Mouse (Mus musculus) ovary, adult 18-20 months (tissue): ENCODE results near the gene C1qa.

Experiments used
- DNase-seq: peaks from one replicate; pipeline ENCODE4 v3.0.0; 2022; ENCODE audit warnings: low spot score, mixed read lengths

C1qa gene

GRCm38 (mm10) chr4:136899154-136899553 lies 551 bp upstream of the C1qa start:
- no peak for DNase-seq

- DNase-seq: no peak
Measured at GRCm38 (mm10) chr4:136898084-136898598, 462 bp downstream of the C1qa start.

GRCm38 (mm10) chr4:136896461-136896860 lies 2.1 kb downstream of the C1qa start:
- DNase-seq: no peak

- no peak for DNase-seq
Measured at GRCm38 (mm10) chr4:136895861-136896260, 2.7 kb downstream of the C1qa start.

GRCm38 (mm10) chr4:136894821-136895220 lies 3.8 kb downstream of the C1qa start:
- DNase-seq: no peak

GRCm38 (mm10) chr4:136893691-136894543 lies 4.7 kb downstream of the C1qa start:
- DNase-seq: no peak

GRCm38 (mm10) chr4:136892811-136893210 lies 5.8 kb downstream of the C1qa start, which contains the start of gene C1qc:
Gene C1qc (minus strand): TSS chr4:136893065.
- DNase-seq: no peak

- no peak for DNase-seq
Measured at GRCm38 (mm10) chr4:136892371-136892770, 6.2 kb downstream of the C1qa start.

- no peak for DNase-seq
Measured at GRCm38 (mm10) chr4:136891115-136891514, 7.5 kb downstream of the C1qa start.

- no peak for DNase-seq
Measured at GRCm38 (mm10) chr4:136889981-136890380, 8.6 kb downstream of the C1qa start.

GRCm38 (mm10) chr4:136887714-136888113 lies 10.9 kb downstream of the C1qa start:
- no peak for DNase-seq

GRCm38 (mm10) chr4:136886101-136886500 lies 12.5 kb downstream of the C1qa start, which contains the start of gene C1qb:
Gene C1qb (minus strand): TSS chr4:136886187.
- DNase-seq: no peak

GRCm38 (mm10) chr4:136878601-136879000 lies 20.0 kb downstream of the C1qa start:
- DNase-seq: no peak

GRCm38 (mm10) chr4:136878171-136878570 lies 20.4 kb downstream of the C1qa start:
- DNase-seq: no peak

- DNase-seq: no peak
Measured at GRCm38 (mm10) chr4:136876971-136877370, 21.6 kb downstream of the C1qa start.

GRCm38 (mm10) chr4:136875012-136875411 lies 23.6 kb downstream of the C1qa start:
- no peak for DNase-seq

GRCm38 (mm10) chr4:136868371-136868770 lies 30.2 kb downstream of the C1qa start:
- no peak for DNase-seq

- DNase-seq: no peak
Measured at GRCm38 (mm10) chr4:136867690-136868345, 30.8 kb downstream of the C1qa start.

GRCm38 (mm10) chr4:136865531-136865930 lies 33.1 kb downstream of the C1qa start:
- no peak for DNase-seq

GRCm38 (mm10) chr4:136864751-136865470 lies 33.7 kb downstream of the C1qa start:
- no peak for DNase-seq

GRCm38 (mm10) chr4:136863517-136863916 lies 35.1 kb downstream of the C1qa start:
- DNase-seq: no peak

- DNase-seq: no peak
Measured at GRCm38 (mm10) chr4:136862411-136862810, 36.2 kb downstream of the C1qa start.
